Mouse (Mus musculus): ENCODE measurements at regions not wholly inside any gene's neighbourhood (a gene's known extent, or its start where the extent isn't known, plus 50 kb on each side); places are given as distances from the start of the nearest gene placed in this dataset.

GRCm38 (mm10) chr3:147083823-147084222 is 231.7 kb downstream of the Ttll7 start:
- Histone ChIP-seq H3K36me3 (ENCODE audit: control insufficient read depth in 1 of 2, insufficient read depth in 2 of 2, low read length in 2 of 2) (no peaks in the 10 kb centered on the region), H3K9me3 (replicated peaks; ENCODE audit: insufficient read depth, low read length) (no peaks in the 10 kb centered on the region), H3K4me3 (ENCODE audit: control insufficient read depth in 1 of 2, insufficient read depth in 1 of 2, low read depth in 2 of 2, low read length in 2 of 2) (no peak overlapping the region), H3K27ac (ENCODE audit: control insufficient read depth, low read depth, low read length) (no peak overlapping the region), H3K9ac (ENCODE audit: control insufficient read depth, low read depth, low read length, poor library complexity, severe bottlenecking) (no peak overlapping the region), H3K4me1 (ENCODE audit: control insufficient read depth in 1 of 2, insufficient read depth in 2 of 2, low read length in 2 of 2) (no peaks in the 10 kb centered on the region), H3K79me2 (ENCODE audit: control insufficient read depth, insufficient read depth, low read length, poor library complexity) (no peaks in the 10 kb centered on the region), H3K27me3 (ENCODE audit: control insufficient read depth in 1 of 2, insufficient read depth in 2 of 2, low read length in 2 of 2) (no peaks in the 10 kb centered on the region)
- TF ChIP-seq MAX (IDR thresholded peaks at IDR 0.05; ENCODE audit: low read length), result no peak
- TF ChIP-seq RAD21 (IDR thresholded peaks at IDR 0.05; ENCODE audit: low read depth, low read length), result no peak
- no peak for TF ChIP-seq POLR2A (IDR thresholded peaks at IDR 0.05; ENCODE audit: control insufficient read depth in 1 of 2, insufficient read depth in 1 of 2, low read depth in 1 of 2, low read length in 2 of 2, poor library complexity in 1 of 2)
- no peak for TF ChIP-seq SIN3A (IDR thresholded peaks at IDR 0.05; ENCODE audit: low read length)
- no peak for TF ChIP-seq ETS1 (IDR thresholded peaks at IDR 0.05; ENCODE audit: low read depth, low read length)
- TF ChIP-seq TBP (IDR thresholded peaks at IDR 0.05; ENCODE audit: low read depth, low read length), result no peak
- no peak for TF ChIP-seq MAZ (IDR thresholded peaks at IDR 0.05; ENCODE audit: low read depth, low read length)
- no peak for TF ChIP-seq TCF12 (IDR thresholded peaks at IDR 0.05; ENCODE audit: low read depth, low read length)
- no peak for TF ChIP-seq E2F4 (IDR thresholded peaks at IDR 0.05; ENCODE audit: borderline replicate concordance, low read depth, low read length)
- TF ChIP-seq EP300 (IDR thresholded peaks at IDR 0.05; ENCODE audit: low read depth in 1 of 2, low read length in 2 of 2), result no peak
- DNase-seq (ENCODE audit: low read depth, low spot score), result no peak

GRCm38 (mm10) chr3:147084624-147085189 is 232.5 kb downstream of the Ttll7 start:
- TF ChIP-seq TCF12 (IDR thresholded peaks at IDR 0.05; ENCODE audit: low read depth, low read length), result no peak
- TF ChIP-seq MYB (IDR thresholded peaks at IDR 0.05; ENCODE audit: low read depth, low read length), result no peak
- no peak for TF ChIP-seq MAFK (IDR thresholded peaks at IDR 0.05; ENCODE audit: borderline replicate concordance, low read depth, low read length)
- no peak for TF ChIP-seq ZNF384 (IDR thresholded peaks at IDR 0.05; ENCODE audit: low read depth, low read length)
- no peak for TF ChIP-seq HCFC1 (IDR thresholded peaks at IDR 0.05; ENCODE audit: low read depth, low read length)
- TF ChIP-seq BHLHE40 (IDR thresholded peaks at IDR 0.05; ENCODE audit: borderline replicate concordance, low read depth, low read length), result no peak
- no peak for TF ChIP-seq ZC3H11A (IDR thresholded peaks at IDR 0.05; ENCODE audit: low read depth, low read length)
- TF ChIP-seq CHD2 (IDR thresholded peaks at IDR 0.05; ENCODE audit: low read length), result no peak
- TF ChIP-seq TAL1 (IDR thresholded peaks at IDR 0.05; ENCODE audit: low read length), result no peak
- no peak for TF ChIP-seq USF2 (IDR thresholded peaks at IDR 0.05; ENCODE audit: borderline replicate concordance in 1 of 2, insufficient read depth in 1 of 2, low read depth in 1 of 2, low read length in 2 of 2)

More at GRCm38 (mm10) chr3:147084624-147085189, 232.5 kb downstream of the Ttll7 start:
- no peak for DNase-seq (ENCODE audit: low read depth, low spot score)
- H3K36me3 ChIP-seq (ENCODE audit: control insufficient read depth in 1 of 2, insufficient read depth in 2 of 2, low read length in 2 of 2), result no peaks in the 10 kb centered on the region
- H3K4me1 ChIP-seq (ENCODE audit: control insufficient read depth in 1 of 2, insufficient read depth in 2 of 2, low read length in 2 of 2), result no peaks in the 10 kb centered on the region
- H3K27ac ChIP-seq (ENCODE audit: control insufficient read depth, low read depth, low read length), result no peak overlapping the region
- H3K79me2 ChIP-seq (ENCODE audit: control insufficient read depth, insufficient read depth, low read length, poor library complexity), result no peaks in the 10 kb centered on the region
- no peaks in the 10 kb centered on the region for H3K9me3 ChIP-seq (replicated peaks; ENCODE audit: insufficient read depth, low read length)
- no peak overlapping the region for H3K9ac ChIP-seq (ENCODE audit: control insufficient read depth, low read depth, low read length, poor library complexity, severe bottlenecking)
- no peaks in the 10 kb centered on the region for H3K27me3 ChIP-seq (ENCODE audit: control insufficient read depth in 1 of 2, insufficient read depth in 2 of 2, low read length in 2 of 2)
- H3K4me3 ChIP-seq (ENCODE audit: control insufficient read depth in 1 of 2, insufficient read depth in 1 of 2, low read depth in 2 of 2, low read length in 2 of 2), result no peak overlapping the region

All from MEL (cell line).